Mouse (Mus musculus): ENCODE results near the gene Gpd1. TPM values are rescaled to one million over a fixed set of nuclear protein-coding genes. Genes with fewer than 3 reads are reported as not detected.
"Not testable (repeated sequence)": the region's sequence is repeated elsewhere in the genome, so short reads cannot be mapped to it uniquely, and the experiment has no call there.

The Gpd1 gene
- total RNA-seq, 2 experiments from 2014 or later: 0.26 TPM; not detected in 1

GRCm38 (mm10) chr15:99700219-99701106 lies 16.9 kb upstream of the Gpd1 start:
- ATAC-seq (ENCODE audit: poor library complexity, severe bottlenecking): no peak

- not testable (repeated sequence) for ATAC-seq (ENCODE audit: poor library complexity, severe bottlenecking)
Measured at GRCm38 (mm10) chr15:99701640-99701998, 15.7 kb upstream of the Gpd1 start.

GRCm38 (mm10) chr15:99701999-99702900 lies 15.1 kb upstream of the Gpd1 start, which contains the start of gene Smarcd1:
TSS of gene Smarcd1 (plus strand) at chr15:99702129.
- ATAC-seq (ENCODE audit: poor library complexity, severe bottlenecking): peak; percentile 89

- ATAC-seq (ENCODE audit: poor library complexity, severe bottlenecking): no peak
Measured at GRCm38 (mm10) chr15:99703104-99703503, 14.2 kb upstream of the Gpd1 start.

GRCm38 (mm10) chr15:99703676-99704040 lies 13.7 kb upstream of the Gpd1 start:
- no peak for ATAC-seq (ENCODE audit: poor library complexity, severe bottlenecking)

GRCm38 (mm10) chr15:99704041-99704681 lies 13.2 kb upstream of the Gpd1 start:
- no peak for ATAC-seq (ENCODE audit: poor library complexity, severe bottlenecking)

- ATAC-seq (ENCODE audit: poor library complexity, severe bottlenecking): no peak
Measured at GRCm38 (mm10) chr15:99704881-99705280, 12.4 kb upstream of the Gpd1 start.

- ATAC-seq (ENCODE audit: poor library complexity, severe bottlenecking): peak; percentile 51
Measured at GRCm38 (mm10) chr15:99705440-99706048, 11.8 kb upstream of the Gpd1 start, which contains the start of gene Gm17349. TSS of gene Gm17349 (minus strand) at chr15:99705490.

- no peak for ATAC-seq (ENCODE audit: poor library complexity, severe bottlenecking)
Measured at GRCm38 (mm10) chr15:99708176-99708575, 9.1 kb upstream of the Gpd1 start.

GRCm38 (mm10) chr15:99710221-99711190 lies 6.8 kb upstream of the Gpd1 start:
- no peak for ATAC-seq (ENCODE audit: poor library complexity, severe bottlenecking)

- no peak for ATAC-seq (ENCODE audit: poor library complexity, severe bottlenecking)
Measured at GRCm38 (mm10) chr15:99711491-99711890, 5.8 kb upstream of the Gpd1 start.

GRCm38 (mm10) chr15:99712666-99713559 lies 4.4 kb upstream of the Gpd1 start:
- ATAC-seq (ENCODE audit: poor library complexity, severe bottlenecking): no peak

- no peak for ATAC-seq (ENCODE audit: poor library complexity, severe bottlenecking)
Measured at GRCm38 (mm10) chr15:99713569-99713968, 3.7 kb upstream of the Gpd1 start.

- no peak for ATAC-seq (ENCODE audit: poor library complexity, severe bottlenecking)
Measured at GRCm38 (mm10) chr15:99714206-99714605, 3.1 kb upstream of the Gpd1 start.

- ATAC-seq (ENCODE audit: poor library complexity, severe bottlenecking): peak; percentile 84
Measured at GRCm38 (mm10) chr15:99714858-99715257, 2.5 kb upstream of the Gpd1 start.

- no peak for ATAC-seq (ENCODE audit: poor library complexity, severe bottlenecking)
Measured at GRCm38 (mm10) chr15:99715361-99715865, 1.9 kb upstream of the Gpd1 start.

- no peak for ATAC-seq (ENCODE audit: poor library complexity, severe bottlenecking)
Measured at GRCm38 (mm10) chr15:99715982-99716746, 1.2 kb upstream of the Gpd1 start.

All from megakaryocyte, adult 5-6 weeks (primary cell).